Mouse (Mus musculus) thymus, adult 2 months (tissue): ENCODE measurements around the gene Inca1. TPM values are rescaled to one million over a fixed set of nuclear protein-coding genes. Genes with fewer than 3 reads are reported as not detected.

Experiments used
- DNase-seq: peaks from one replicate; pipeline ENCODE4 v3.0.0; 2021
- H3K27ac ChIP-seq: fragments of 200-500 bp; 2 replicates; pipeline ENCODE4 v1.5.1; 2012; ENCODE audit warnings: low read length, control low read depth; ENCODE audit not compliant: control insufficient read depth, insufficient read depth
- H3K27me3 ChIP-seq: fragments of 200-500 bp; 2 replicates; pipeline ENCODE4 v1.6.1; 2012; ENCODE audit warnings: mild to moderate bottlenecking, low read length, moderate library complexity, mixed read lengths; ENCODE audit not compliant: control insufficient read depth, insufficient read depth
- H3K36me3 ChIP-seq: fragments of 200-500 bp; 2 replicates; pipeline ENCODE4 v1.6.1; 2012; ENCODE audit warnings: mild to moderate bottlenecking, low read length, moderate library complexity; ENCODE audit not compliant: control insufficient read depth, insufficient read depth
- H3K4me1 ChIP-seq: fragments of 200-500 bp; replicated peaks from 2 replicates; pipeline ENCODE4 v1.6.1; 2012; ENCODE audit warnings: low read length; ENCODE audit not compliant: control insufficient read depth, insufficient read depth
- H3K4me3 ChIP-seq: fragments of 200-500 bp; 2 replicates; pipeline ENCODE4 v1.5.1; 2012; ENCODE audit warnings: mild to moderate bottlenecking, low read length, control low read depth, moderate library complexity; ENCODE audit not compliant: control insufficient read depth, insufficient read depth
- CTCF ChIP-seq: fragments of 200-500 bp; IDR thresholded peaks from 2 replicates; pipeline ENCODE4 v1.5.1; 2012; ENCODE audit warnings: mild to moderate bottlenecking, control low read depth, low read length, moderate library complexity, borderline replicate concordance; ENCODE audit not compliant: control insufficient read depth, poor library complexity, insufficient read depth; ENCODE audit errors: extremely low read depth
- POLR2A ChIP-seq: fragments of 200-500 bp; IDR thresholded peaks from 2 replicates; pipeline ENCODE4 v1.6.1; 2012; ENCODE audit warnings: mild to moderate bottlenecking, low read length, control low read depth, moderate library complexity; ENCODE audit not compliant: control insufficient read depth, poor library complexity, insufficient read depth; ENCODE audit errors: extremely low read depth
- WGBS: fragments of 180-500 bp; shearing (Covaris S2); methylation state at CpG from one replicate; pipeline ENCODE4 v1.1.7; 2018; 5-methylcytosine and 5-hydroxymethylcytosine counted together
- polyA plus RNA-seq: library from polyadenylated mRNA; depleted of rRNA; stranded (reverse); fragments of >200 nt; gene quantifications from 2 replicates; pipeline ENCODE4 v1.2.3, GENCODE M21; 2012

Inca1 gene
- polyA plus RNA-seq, 1 experiment: 1.9 TPM

DNA sequence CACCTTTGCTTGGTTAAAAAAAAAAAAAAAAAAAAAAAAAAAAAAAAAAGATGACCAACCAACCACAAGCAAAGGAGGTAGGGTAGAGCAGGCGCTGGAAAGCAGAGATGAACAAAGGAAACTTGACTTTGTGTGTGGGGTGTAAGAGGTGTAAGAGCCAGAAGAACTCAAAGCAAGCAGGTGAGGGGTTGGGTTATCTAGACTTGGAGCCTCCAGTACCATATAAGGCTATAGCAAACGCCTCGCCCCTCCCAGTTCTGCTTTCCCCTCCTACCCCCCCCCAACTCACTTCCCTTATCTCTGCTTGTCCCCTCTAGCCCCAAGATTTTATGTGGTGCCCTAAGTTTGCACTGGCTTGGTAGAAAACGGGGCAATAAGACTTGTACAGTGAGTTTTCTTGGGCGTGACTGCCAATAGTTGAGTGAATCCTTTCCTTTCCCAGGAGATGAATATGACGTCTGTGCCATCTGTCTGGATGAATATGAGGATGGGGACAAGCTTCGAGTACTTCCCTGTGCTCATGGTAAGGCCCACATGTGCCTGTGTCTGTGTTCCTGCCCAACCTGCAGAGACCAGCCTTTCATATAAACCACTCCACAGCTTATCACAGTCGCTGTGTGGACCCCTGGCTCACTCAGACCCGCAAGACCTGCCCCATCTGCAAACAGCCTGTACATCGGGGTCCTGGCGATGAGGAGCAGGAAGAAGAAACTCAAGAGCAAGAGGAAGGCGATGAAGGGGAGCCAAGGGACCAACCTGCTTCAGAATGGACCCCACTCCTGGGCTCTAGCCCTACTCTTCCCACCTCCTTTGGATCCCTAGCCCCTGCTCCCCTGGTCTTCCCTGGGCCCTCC is 49.4 kb downstream of the Inca1 start:
- H3K4me3 ChIP-seq: peak overlapping the region; percentile 34

GRCm38 (mm10) chr11:70649185-70649734 is 50.7 kb downstream of the Inca1 start:
- 84% methylated on average over 8 of the region's 8 CpGs for WGBS
- Histone ChIP-seq H3K4me1 (peaks cover 41% of the 10 kb centered on the region), H3K27me3 (no peaks in the 10 kb centered on the region), H3K4me3 (peak overlapping the region; percentile 12; the same call in 1 of the 2 replicates), H3K36me3 (peaks cover 44% of the 10 kb centered on the region), H3K27ac (peak overlapping the region; percentile 58)
- DNase-seq: peak; percentile 18
- TF ChIP-seq POLR2A (no peak), CTCF (no peak)

More for the DNA sequence above, 49.4 kb downstream of the Inca1 start:
- Histone ChIP-seq H3K27me3 (no peaks in the 10 kb centered on the region), H3K27ac (peak overlapping the region; percentile 84), H3K36me3 (peaks cover 44% of the 10 kb centered on the region), H3K4me1 (peaks cover 36% of the 10 kb centered on the region)
- peak; percentile 45 for DNase-seq
- 44% methylated on average over 12 of the region's 12 CpGs for WGBS
- TF ChIP-seq POLR2A: no peak
- no peak for TF ChIP-seq CTCF

GRCm38 (mm10) chr11:70648512-70648911 is 51.4 kb downstream of the Inca1 start:
- no peak for TF ChIP-seq CTCF
- no peak for TF ChIP-seq POLR2A
- Histone ChIP-seq H3K4me1 (peaks cover 41% of the 10 kb centered on the region), H3K4me3 (no peak overlapping the region), H3K27ac (peak overlapping the region; percentile 20; the same call in 1 of the 2 replicates), H3K36me3 (peaks cover 44% of the 10 kb centered on the region), H3K27me3 (no peaks in the 10 kb centered on the region)
- peak; percentile 4 for DNase-seq
- WGBS: 9% methylated on average over 4 of the region's 4 CpGs

- no peak for TF ChIP-seq CTCF
- TF ChIP-seq POLR2A: no peak; the same call in 1 of the 2 replicates
- peaks cover 42% of the 10 kb centered on the region for H3K36me3 ChIP-seq
- peak; percentile 64 for DNase-seq
- H3K27me3 ChIP-seq: no peaks in the 10 kb centered on the region
- peaks cover 41% of the 10 kb centered on the region for H3K4me1 ChIP-seq
- H3K27ac ChIP-seq: peak overlapping the region; percentile 97
- WGBS: 2% methylated on average over 28 of the region's 28 CpGs
- peak overlapping the region; percentile 66 for H3K4me3 ChIP-seq
Observed at GRCm38 (mm10) chr11:70647716-70648420, 52.1 kb downstream of the Inca1 start.

- Histone ChIP-seq H3K36me3 (peaks cover 33% of the 10 kb centered on the region), H3K27ac (peak within 1 kb of the TSS; percentile 97), H3K4me1 (peaks cover 39% of the 10 kb centered on the region), H3K4me3 (peak within 1 kb of the TSS; percentile 66), H3K27me3 (no peaks in the 10 kb centered on the region)
- DNase-seq: peak; percentile 96
- WGBS: under 1% methylated on average over 63 of the region's 63 CpGs
- TF ChIP-seq CTCF: peak; percentile 66; the same call in 1 of the 2 replicates
- peak; percentile 91 for TF ChIP-seq POLR2A
Observed at GRCm38 (mm10) chr11:70646691-70647650, 53.0 kb downstream of the Inca1 start, which contains the start of the genes Rnf167 and Slc25a11. Rnf167 (plus strand) TSS chr11:70647235. Slc25a11 (minus strand) TSS chr11:70647479.
